Mouse (Mus musculus): ENCODE results near the gene Vmn1r1.
"Not testable (repeated sequence)": the region's sequence is repeated elsewhere in the genome, so short reads cannot be mapped to it uniquely, and the experiment has no call there.

Gene Vmn1r1

DNA sequence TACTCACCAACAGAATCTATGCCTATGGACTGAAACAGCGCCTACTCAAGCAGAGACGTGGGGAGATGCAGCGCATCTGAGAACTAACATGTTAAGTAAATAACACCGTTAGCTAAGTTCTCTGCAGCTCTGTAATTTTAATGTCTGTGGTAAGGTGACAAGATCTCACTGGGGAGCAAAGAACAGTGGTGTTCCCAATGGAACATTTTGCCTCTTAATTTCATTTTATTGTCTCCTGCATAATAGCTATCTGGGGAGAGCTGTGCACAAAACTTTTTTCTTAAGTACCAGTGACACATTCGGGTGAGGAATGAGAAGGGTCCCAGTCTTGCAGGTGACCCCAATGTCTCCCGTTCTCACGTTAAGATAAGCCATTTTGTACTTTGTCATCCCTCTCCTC, at the start of gene Vmn1r1:
TSS of gene Vmn1r1 (minus strand) at position 101 of the 400 bp plus-strand sequence.
- no peak for DNase-seq (ENCODE audit: low spot score in 2 of 2)

DNA sequence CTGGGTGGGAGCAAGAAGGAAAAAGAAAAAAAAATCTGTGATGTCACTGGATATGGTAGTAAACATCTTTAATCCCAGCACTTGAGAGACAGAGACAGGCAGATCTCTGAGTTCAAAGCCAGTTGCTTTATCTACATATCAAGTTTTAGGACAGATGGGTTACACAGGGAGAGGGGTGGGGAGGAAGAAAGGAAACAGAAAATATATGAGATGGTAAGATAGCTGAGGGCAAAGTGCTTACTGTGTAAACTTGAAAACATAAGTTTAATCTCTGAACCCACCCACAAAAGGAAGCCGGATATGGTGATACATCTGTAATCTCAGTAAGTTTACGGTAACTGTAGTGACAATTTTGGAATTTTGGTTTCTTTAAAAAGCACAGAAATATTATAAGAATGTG, 46.0 kb upstream of the Vmn1r1 start:
- DNase-seq (ENCODE audit: low spot score in 2 of 2): no peak

DNA sequence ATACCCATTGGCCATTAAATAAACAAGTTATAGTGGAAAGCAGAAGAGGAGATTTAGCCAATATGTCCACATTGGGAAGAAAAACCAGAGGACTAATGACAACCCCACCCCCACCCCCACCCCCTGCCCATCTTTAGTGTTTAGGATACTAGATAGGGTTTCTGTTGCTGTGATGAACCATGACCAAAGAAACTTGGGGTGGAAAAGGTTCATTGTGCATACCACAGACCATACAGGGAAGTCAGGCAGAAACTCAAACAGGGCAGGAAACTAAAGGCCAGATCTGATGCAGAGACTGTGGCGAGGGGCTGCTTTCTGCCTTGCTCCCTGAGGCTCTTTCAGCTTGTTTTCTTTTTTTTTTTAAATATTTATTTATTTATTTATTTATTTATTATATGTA, 28.3 kb upstream of the Vmn1r1 start:
- no peak for DNase-seq (ENCODE audit: low spot score in 2 of 2)

DNA sequence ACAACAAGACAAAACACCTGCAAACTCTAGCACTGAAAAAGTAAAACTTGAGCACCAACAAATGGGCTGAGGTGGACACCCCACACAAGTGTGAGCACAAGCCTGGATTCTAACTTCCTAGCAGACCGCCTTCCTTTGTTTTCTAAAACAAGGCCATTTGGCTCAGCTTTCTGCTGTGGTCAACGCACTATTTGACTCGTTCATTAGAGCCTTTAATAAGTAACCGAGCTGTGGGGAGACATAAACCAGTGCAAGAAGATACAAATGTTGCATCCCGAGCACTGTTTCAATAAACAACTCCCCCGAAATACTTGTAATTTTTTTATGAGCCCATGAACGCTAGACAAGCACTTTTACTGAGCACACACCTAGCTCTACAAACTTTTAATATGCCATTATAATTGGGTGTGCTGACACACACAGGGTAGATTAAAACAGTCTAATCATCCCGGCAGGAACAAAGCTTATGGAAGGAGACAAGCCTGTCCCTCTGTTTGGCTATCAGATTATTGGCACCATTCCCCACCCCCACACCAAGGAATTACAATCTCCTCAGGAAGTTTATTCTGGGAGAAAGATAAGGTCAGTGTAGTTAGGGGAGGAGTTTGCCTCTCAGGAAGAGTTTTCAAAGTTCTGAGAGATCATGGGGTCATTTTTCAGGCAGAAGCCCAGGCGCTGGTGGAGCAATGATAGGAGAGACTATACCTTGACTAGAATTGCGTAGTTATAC, 27.7 kb upstream of the Vmn1r1 start:
- DNase-seq (ENCODE audit: low spot score in 2 of 2): no peak

DNA sequence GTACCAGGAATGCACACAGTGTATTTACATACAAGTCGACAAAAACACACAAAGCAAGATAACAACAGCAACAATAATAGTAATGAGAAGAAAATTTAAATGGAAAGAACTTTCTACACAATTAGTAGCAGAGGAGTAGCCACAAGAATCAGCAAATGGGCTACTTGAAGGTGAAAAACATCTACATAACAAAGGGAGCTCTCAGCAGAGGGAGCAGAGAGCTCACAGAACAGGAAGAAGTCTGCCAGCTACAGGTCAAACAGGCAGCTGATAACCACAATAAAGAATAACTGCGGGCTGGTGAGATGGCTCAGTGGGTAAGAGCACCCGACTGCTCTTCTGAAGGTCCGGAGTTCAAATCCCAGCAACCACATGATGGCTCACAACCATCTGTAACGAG, 26.9 kb upstream of the Vmn1r1 start:
- no peak for DNase-seq (ENCODE audit: low spot score in 2 of 2)

DNA sequence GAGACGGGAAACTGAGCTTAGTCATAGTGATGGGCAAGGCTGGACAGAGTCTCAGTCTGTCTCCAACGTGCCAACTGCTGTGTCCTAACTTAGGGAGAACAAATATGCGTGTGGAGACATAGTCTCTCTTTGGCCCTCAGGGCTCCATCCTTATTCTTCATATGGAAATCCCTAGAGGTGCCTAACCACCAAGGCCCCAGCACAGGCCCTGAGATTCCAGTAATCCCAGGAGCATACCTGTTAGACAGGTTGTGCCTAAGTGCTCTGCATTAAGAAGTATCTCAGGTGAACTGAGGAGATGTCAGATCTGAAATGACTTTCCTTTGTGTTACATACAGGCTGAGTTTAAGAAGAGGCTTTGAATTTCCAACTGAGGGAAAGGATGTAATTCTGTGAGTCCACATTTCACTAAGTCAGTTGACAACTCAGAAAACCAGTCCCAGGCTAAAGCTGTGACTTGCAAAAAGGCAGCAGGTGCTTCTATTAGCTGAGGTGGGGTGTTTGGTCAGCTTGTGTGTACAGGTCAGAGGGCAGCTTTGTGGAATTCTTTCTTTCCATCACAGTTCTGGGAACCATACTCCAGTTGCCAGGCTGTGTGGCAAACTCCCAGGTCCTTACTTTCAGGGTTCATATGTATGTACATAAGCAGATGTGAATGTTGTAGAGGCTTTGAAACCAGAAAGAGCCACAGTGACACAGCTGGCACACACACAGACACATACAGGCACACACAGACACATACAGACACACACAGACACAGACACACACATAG, 25.6 kb upstream of the Vmn1r1 start:
- no peak for DNase-seq (ENCODE audit: low spot score in 2 of 2)

DNA sequence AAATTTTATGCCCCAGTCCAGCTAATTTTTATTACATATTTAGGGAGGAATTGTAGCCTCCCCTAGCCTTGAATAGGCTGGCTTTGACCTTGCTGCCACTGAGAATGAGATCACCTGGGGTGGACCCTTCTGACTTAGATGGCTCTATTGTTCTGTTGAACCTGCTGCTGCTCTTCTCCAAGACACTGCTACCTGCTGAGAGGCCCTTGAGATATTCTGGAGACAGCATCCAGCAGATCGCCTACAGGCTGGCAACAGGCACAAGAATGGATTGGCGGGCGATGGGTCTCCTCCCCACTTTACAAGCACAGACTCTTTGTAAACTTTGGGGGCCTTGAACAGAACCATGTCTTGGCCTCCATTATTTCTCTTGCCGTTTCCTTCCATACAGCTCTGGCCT, 18.2 kb upstream of the Vmn1r1 start:
- not testable (repeated sequence) for DNase-seq (ENCODE audit: low spot score in 2 of 2)

DNA sequence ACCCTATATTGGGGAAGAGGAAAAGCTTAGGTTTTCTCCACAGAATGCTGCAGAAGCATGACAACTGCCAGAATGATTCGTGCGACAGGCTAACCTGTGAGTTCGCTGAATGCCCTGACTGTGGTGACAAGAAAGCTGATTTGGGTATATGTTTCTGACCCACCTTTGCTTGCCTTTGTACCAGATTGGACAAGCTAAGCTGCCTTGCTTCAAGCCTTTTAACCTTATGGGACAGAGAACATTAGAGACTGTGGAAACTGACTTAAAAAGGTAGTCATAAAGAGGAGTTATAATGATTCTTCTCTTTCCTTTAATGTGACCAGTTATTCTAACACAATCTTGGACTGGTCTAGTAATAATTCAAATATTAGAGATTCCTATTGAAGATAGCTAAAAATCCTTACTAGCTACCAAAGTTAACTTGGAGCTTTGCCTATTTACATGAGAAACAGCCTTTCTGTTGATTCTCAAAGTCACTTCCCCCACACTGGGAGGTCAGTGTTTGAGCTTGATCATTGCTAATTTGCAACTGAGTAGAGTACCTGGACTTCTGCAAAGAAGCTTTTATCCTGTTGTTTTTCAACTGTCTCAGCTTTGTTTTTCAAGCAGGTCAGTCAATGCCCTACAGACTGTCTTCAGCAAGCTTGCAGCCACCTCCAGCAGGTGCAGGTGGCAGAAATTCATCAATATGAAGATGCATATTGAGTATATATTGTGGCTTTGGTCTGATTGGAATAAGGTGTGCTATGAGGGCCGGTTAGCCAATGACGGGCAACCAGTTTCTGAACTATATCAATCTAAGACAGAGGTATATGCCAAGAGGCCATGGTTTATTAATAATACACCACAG, 17.4 kb upstream of the Vmn1r1 start:
- no peak for DNase-seq (ENCODE audit: low spot score in 2 of 2)

DNA sequence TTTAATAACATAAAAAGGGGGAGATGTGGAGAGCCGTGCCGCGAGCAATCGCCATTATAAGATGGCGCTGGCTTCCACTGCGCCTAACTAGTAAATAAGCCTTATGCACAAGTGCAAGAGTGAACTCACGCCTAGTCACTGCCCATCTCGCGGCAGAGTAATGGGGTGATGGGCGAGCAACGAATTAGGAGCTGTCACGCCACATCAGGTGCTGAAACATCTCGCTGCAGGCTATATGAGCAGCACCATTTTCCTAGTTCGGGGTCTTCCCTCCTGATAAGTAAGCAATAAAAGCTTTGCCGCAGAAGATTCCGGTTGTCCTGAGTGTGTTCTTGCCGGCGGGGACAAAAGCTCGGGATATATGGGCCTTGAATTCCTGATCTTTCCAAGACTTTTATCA, 12.7 kb upstream of the Vmn1r1 start:
- DNase-seq (ENCODE audit: low spot score in 2 of 2): not testable (repeated sequence)

DNA sequence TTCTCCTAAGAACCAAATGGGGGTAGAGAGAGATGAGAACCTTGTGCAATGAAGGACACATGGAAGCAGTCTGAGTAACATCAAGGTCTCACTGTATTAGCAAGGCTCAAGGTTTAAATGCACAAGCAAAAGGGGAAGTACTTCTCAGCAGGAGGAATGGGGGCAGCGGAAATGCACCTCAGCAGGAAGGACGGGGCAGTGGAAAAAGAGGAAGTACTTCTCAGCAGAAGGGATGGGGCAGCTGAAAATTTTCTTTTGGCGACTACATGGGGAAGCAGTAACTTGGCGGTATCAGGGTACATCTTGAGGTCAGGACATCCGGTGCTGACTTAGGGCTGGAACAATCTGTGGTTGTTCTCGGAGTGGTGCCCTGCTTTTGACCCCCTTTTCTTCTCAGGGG, 5.9 kb upstream of the Vmn1r1 start:
- DNase-seq (ENCODE audit: low spot score in 2 of 2): not testable (repeated sequence)

DNA sequence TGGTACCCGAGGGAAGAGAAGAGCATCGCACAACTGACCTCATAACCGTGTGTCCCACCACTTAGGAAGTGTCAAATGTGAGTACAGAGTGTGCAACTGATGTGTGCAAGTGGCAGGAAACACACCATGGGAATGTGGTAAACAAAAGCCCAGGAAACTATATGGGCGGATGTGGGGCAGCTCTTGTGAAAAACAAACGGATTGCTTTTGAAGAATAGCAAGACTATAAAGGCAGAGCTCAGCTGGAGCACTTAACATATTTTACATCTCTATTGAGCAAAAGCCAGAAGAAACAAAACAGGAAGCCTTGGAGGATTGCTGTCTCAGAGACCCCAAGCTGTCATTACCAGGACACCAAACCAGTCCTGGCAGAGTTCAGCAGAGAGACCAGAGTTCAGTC, 1.3 kb downstream of the Vmn1r1 start:
- no peak for DNase-seq (ENCODE audit: low spot score in 2 of 2)

DNA sequence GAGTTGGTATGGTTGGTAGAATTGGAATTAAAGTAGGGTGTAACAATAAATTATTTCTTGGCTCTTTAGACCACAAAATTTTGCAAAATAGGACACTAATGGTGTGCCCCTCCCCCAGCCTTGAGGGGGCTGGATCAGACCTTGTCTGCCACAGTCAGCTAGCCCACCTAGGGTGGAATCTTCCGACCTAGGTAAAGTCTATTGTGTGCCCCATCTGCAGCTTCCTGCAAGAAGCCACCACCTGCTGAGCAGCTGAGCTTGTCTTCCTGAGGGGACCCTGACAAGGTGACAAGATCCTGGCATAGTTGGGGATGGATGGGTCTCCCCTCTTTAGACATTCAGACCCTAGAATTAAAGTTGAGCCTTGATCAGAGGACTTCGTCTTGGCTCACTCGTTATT, 4.7 kb downstream of the Vmn1r1 start:
- no peak for DNase-seq (ENCODE audit: low spot score in 2 of 2)

DNA sequence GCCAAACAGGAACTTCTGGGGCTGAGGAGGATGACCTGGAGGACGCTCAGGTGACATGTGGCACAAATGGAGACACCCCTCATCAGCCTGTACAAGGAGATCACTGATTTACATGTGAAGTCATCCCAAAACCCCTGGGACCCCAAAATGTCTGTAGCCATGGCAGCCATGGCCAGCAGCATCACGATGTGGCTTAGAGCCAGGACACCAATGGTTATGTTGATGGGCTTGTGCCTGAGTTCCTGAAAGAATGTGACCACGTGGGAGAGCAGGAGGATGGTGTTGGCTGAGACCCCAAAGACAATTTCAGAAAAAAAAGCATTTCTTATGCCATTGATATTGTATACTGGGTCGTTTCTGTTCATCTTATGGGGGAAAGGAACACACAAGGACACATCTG, 6.6 kb downstream of the Vmn1r1 start:
- no peak for DNase-seq (ENCODE audit: low spot score in 2 of 2)

DNA sequence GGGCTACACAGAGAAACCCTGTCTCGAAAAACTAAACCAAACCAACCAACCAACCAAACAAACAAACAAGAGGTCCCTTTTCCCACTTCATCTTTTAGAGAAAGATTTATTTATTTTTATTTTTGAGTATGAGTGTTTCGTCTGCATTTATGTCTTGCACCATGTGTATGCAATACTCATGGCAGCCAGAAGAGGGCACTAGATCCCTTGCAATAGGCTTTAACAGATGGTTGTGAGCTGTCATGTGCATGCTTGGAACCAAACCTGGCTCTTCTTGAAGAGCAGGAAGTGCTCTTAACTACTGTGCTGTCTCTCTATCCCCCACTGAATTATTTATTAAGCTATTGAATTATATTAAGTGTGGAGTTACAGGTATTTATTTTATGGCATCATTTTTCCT, 14.3 kb downstream of the Vmn1r1 start:
- DNase-seq (ENCODE audit: low spot score in 2 of 2): no peak

DNA sequence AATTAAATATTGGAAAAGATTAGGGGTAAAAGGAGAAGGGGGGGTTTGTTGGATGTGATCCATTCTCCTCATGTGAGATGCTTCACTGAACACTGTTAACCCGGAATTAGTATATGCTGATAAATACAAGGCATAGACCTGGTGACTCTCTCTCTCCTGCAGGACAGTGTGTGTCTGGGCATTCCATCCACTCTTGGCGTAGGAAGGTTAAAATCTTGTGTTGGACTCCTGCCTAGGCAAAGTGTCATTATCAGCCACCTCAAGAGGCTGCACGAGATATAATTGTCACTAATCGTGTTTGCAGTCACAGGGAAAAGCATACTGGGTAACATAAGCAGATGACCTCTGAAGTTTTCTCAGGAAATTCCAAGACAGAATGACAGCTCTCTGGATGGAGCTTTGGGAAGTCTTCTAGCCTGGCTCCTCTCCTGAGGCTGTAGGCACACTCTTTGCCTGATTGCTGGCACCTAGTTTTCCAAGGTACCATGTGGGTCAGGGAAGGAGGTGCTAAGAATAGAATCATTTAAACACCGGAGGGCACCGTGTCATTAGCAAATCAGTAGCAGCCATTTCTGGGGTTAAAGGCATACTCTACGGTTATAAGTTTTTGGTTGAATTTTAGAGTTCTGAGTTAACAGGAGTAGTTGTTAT, 15.3 kb downstream of the Vmn1r1 start:
- DNase-seq (ENCODE audit: low spot score in 2 of 2): no peak

DNA sequence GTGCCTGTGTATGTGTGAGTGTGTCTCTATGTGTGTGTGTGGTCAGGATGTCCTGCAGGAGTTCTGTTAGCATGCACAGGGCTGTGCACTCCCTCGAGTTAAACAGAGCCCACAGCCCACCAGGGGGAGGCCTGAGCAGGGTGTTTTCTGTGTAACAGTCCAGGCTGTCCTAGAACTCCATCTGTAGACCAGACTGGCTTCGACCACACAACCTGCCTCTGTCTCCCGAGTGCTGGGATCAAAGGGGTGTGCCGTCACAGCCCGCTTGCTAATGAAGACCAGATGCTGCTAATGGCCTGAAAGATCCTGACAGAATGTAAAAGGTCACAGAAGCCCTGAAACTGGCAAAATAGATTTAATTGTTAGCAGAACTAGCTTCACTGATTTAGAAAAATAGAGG, 18.7 kb downstream of the Vmn1r1 start:
- no peak for DNase-seq (ENCODE audit: low spot score in 2 of 2)

DNA sequence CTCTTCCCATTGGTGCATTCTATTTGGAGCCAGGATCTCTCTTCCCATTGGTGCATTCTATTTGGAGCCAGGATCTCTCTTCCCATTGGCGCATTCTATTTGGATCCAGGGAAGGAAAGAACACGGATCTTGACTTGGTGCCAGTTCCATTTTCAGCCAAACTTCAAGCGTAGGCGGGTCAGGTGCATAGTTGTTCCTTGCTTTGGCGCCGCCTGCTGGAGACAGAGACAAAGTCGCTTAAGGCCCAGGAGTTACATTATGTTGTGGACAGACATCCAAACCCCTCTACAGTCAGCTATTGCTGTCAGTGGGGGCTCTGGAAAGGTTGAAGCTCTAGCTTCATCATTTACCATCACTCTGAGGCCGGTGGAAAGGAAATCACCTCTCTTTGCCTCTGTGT, 21.0 kb downstream of the Vmn1r1 start:
- DNase-seq (ENCODE audit: low spot score in 2 of 2): no peak

DNA sequence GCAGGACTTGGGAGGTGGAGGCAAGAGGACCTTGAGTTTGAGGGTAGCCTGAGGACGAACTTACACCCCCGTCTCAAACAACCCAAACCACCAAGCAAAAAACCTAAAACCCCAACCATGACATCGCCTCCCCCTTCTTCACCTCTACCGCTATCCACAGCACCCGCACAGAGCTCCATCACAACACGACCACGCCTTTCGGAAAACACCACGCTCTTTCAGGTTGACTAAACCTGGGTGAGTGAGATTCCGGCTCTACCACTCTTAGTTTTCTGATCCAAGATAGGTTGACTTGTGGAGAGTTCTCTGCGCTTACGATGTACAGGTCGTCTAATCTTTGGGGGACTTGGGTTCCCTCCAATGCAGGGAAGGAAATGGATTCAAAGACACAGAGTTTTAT, 21.6 kb downstream of the Vmn1r1 start:
- DNase-seq (ENCODE audit: low spot score in 2 of 2): no peak

DNA sequence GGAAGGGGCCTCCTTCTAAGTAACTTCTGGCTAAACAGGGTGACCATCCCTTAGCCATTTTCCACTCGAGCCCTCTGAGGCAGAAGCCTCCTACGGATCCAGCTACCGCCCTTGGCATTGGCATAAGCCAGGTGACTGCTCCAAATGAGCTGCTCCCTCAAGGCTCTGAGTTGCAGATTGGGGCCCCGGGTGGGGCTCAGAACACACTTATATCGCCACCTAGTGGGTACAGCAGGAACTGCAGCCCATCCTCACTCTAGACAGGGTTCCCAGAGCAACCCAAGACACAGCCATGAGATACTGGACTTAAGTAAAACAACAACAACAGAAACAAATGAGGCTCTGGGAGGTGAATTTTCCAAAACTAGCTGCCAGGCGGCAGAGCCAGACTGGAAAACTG, 23.9 kb downstream of the Vmn1r1 start:
- DNase-seq (ENCODE audit: low spot score in 2 of 2): peak; percentile 20 to 80

DNA sequence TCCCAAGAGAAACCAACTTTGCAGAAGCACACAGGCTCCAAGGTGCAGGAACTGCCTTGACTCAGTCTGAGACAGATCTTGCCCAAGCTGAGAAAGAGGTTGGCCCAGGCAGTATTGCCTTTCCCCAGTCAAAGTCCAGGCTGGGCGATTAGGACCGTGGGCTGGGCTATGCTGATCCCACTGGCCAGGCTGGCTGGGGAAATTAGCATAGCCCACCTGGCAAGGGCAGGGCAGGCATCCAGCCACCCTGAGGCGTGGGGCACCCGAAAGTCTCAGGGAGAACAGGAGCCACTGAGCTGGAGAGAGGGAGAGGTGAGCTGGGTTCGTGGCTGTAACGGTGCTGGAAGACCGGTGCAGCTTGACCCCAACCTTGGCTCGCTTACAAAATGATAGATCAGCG, 24.3 kb downstream of the Vmn1r1 start:
- no peak for DNase-seq (ENCODE audit: low spot score in 2 of 2)

DNA sequence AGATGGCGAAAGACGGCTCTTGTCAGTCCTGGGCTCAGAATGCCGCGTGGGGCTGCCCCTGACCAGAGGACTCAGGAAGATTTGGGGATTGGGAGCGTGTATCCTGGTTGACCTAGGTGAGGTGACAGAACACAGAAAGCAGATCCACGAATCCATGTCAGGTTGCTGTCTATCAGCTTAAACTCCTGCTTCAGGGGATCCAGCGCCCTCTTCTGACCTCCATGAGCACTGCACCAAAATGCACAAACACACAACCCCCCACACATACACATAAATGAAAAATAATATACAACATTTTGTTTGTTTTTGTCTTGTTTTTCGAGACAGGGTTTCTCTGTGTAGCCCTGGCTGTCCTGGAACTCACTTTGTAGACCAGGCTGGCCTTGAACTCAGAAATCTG, 26.1 kb downstream of the Vmn1r1 start:
- no peak for DNase-seq (ENCODE audit: low spot score in 2 of 2)

Measured in left cerebral cortex, adult 9 months (tissue).